Mouse (Mus musculus): Measurements from ENCODE around the gene Rtkn.

DNA sequence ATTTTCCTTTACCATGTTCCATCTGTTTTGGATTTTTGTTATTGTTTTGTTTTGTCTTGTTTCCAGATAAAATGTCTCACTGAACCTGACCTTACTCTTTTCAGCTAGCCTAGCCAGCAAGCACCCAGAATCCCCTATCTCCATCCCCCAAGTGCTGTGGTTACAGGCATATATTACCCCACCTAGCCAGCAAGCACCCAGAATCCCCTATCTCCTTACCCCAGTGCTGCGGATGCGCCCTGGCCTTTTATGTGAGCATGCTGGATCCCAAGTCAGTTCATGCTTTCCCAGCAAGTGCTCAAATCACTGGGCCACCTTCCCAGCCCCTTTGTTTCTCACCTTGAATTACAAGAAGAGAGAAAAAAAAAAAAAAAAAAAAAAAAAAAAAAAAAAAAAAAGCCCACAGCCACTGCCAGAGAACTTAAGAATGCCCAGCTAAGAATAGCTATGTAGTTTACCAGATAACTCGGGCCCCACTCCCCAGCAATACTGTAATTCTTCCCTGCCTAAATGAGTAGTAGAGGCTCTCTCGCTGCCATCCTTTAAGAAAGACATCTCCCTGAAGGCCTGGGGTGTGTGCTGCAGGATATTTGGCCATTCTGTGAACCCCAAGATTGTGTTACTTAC is 23.6 kb upstream of the Rtkn start:
- TF ChIP-seq CTCF (IDR thresholded peaks at IDR 0.05) (no peak), POLR2A (IDR thresholded peaks at IDR 0.05; ENCODE audit: insufficient read depth, low read depth, low read length) (no peak)
